Mouse (Mus musculus) stomach, postnatal 0 days (tissue): ENCODE measurements around the gene Map7.

Source experiments
- CTCF ChIP-seq: IDR thresholded peaks from 2 replicates; pipeline ENCODE4 v1.5.1; 2016; ENCODE audit warnings: antibody characterized with exemption, low read depth, mild to moderate bottlenecking, moderate library complexity
- EP300 ChIP-seq: optimal IDR thresholded peaks from 2 replicates; pipeline ENCODE3; 2016; ENCODE audit warnings: antibody characterized with exemption

DNA sequence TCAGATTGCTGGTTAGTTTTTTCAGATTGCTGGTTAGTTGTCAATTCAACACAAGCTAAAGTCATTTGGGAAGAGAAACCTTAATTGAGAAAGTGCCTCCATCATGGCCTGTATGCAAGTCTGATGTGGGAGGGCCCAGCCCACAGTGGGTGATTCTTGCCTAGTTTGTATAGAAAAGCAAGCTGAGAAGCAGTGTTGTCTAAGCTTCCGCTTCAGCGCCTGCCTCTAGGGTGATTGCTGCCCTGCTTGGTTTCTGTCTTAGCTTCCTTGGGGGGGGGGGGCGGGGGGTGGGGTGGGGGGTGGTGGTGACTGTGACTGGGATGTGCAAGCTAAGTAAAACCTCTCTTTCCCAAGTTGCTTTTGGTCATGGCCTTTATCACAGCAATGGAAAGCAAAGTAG, 53.0 kb downstream of the Map7 start:
- TF ChIP-seq CTCF = no peak
- TF ChIP-seq EP300 = no peak
